Mouse (Mus musculus): ENCODE data around the gene Mbtps1. TPM values are rescaled to one million over a fixed set of nuclear protein-coding genes. Genes with fewer than 3 reads are reported as not detected.

The Mbtps1 gene
- total and polyA plus RNA-seq, 3 experiments, result 33.1 to 59.9 TPM; not detected in 1

- Histone ChIP-seq H3K4me1 (ENCODE audit: control insufficient read depth in 1 of 2, insufficient read depth in 2 of 2, low read length in 2 of 2) (peaks cover 2 to 13% of the 10 kb centered on the region in 2 experiments; a peak in 3 of 4 replicates), H3K36me3 (ENCODE audit: control insufficient read depth in 1 of 2, insufficient read depth in 2 of 2, low read length in 2 of 2) (peaks cover 0 to 11% of the 10 kb centered on the region in 2 experiments; a peak in 3 of 4 replicates), H3K27ac (ENCODE audit: control insufficient read depth, low read depth, low read length) (no peak overlapping the region), H3K4me3 (ENCODE audit: control insufficient read depth in 1 of 2, insufficient read depth in 1 of 2, low read depth in 2 of 2, low read length in 2 of 2) (peak overlapping the region in 1 of 2 experiments; percentile 54; a peak in 2 of 4 replicates), H3K9ac (ENCODE audit: control insufficient read depth, low read depth, low read length, poor library complexity, severe bottlenecking) (peak overlapping the region; percentile 79), H3K27me3 (ENCODE audit: control insufficient read depth in 1 of 2, insufficient read depth in 2 of 2, low read length in 2 of 2) (no peaks in the 10 kb centered on the region), H3K79me2 (ENCODE audit: control insufficient read depth, insufficient read depth, low read length, poor library complexity) (peaks cover 37% of the 10 kb centered on the region), H3K9me3 (replicated peaks; ENCODE audit: insufficient read depth, low read length) (no peaks in the 10 kb centered on the region)
- TF ChIP-seq RAD21 (IDR thresholded peaks at IDR 0.05; ENCODE audit: low read depth, low read length), result no peak
- no peak for TF ChIP-seq MAX (IDR thresholded peaks at IDR 0.05; ENCODE audit: low read length)
- no peak for TF ChIP-seq CHD2 (IDR thresholded peaks at IDR 0.05; ENCODE audit: low read length)
- TF ChIP-seq HCFC1 (IDR thresholded peaks at IDR 0.05; ENCODE audit: low read depth, low read length), result no peak
- no peak for TF ChIP-seq MYC (IDR thresholded peaks at IDR 0.05; ENCODE audit: low read depth, low read length)
- TF ChIP-seq GATA1 (IDR thresholded peaks at IDR 0.05; ENCODE audit: low read depth, low read length), result no peak
- TF ChIP-seq ELF1 (IDR thresholded peaks at IDR 0.05; ENCODE audit: low read depth, low read length), result no peak
- no peak for TF ChIP-seq POLR2AphosphoS2 (IDR thresholded peaks at IDR 0.05; ENCODE audit: low read length)
- TF ChIP-seq MYB (IDR thresholded peaks at IDR 0.05; ENCODE audit: low read depth, low read length), result no peak
- no peak for TF ChIP-seq MAZ (IDR thresholded peaks at IDR 0.05; ENCODE audit: low read depth, low read length)
- no peak for TF ChIP-seq POLR2A (IDR thresholded peaks at IDR 0.05; ENCODE audit: control insufficient read depth in 1 of 2, insufficient read depth in 1 of 2, low read depth in 1 of 2, low read length in 2 of 2, poor library complexity in 1 of 2)
- no peak for TF ChIP-seq MXI1 (IDR thresholded peaks at IDR 0.05; ENCODE audit: low read depth, low read length)
- no peak for TF ChIP-seq NELFE (IDR thresholded peaks at IDR 0.05; ENCODE audit: low read depth, low read length)
- no peak for TF ChIP-seq RCOR1 (IDR thresholded peaks at IDR 0.05; ENCODE audit: low read depth, low read length)
- TF ChIP-seq SIN3A (IDR thresholded peaks at IDR 0.05; ENCODE audit: low read length), result no peak
- TF ChIP-seq MEF2A (IDR thresholded peaks at IDR 0.05; ENCODE audit: extremely low read depth, insufficient replicate concordance, low read depth, low read length, poor library complexity, severe bottlenecking), result no peak
- TF ChIP-seq NRF1 (IDR thresholded peaks at IDR 0.05; ENCODE audit: insufficient read depth, low read depth, low read length, poor library complexity, severe bottlenecking), result no peak
- TF ChIP-seq ZMIZ1 (IDR thresholded peaks at IDR 0.05; ENCODE audit: low read depth, low read length), result no peak
- no peak for TF ChIP-seq SMC3 (IDR thresholded peaks at IDR 0.05; ENCODE audit: low read depth, low read length)
- no peak for DNase-seq (ENCODE audit: low read depth, low spot score)
Measured at GRCm38 (mm10) chr8:119559402-119559720, 826 bp upstream of the Mbtps1 start.

- TF ChIP-seq UBTF (IDR thresholded peaks at IDR 0.05; ENCODE audit: borderline replicate concordance, insufficient read depth, low read depth, low read length) (0 out of 2 replicates have a peak, but pooled peaks have one; percentile 19), MXI1 (IDR thresholded peaks at IDR 0.05; ENCODE audit: low read depth, low read length) (no peak; the same call in 1 of the 2 replicates), USF1 (IDR thresholded peaks at IDR 0.05; ENCODE audit: low read depth, low read length) (no peak), ZKSCAN1 (IDR thresholded peaks at IDR 0.05; ENCODE audit: low read depth, low read length) (no peak), SIN3A (IDR thresholded peaks at IDR 0.05; ENCODE audit: low read length) (peak; percentile 83; the same call in 1 of the 2 replicates), HCFC1 (IDR thresholded peaks at IDR 0.05; ENCODE audit: low read depth, low read length) (no peak), SMC3 (IDR thresholded peaks at IDR 0.05; ENCODE audit: low read depth, low read length) (no peak), POLR2A (IDR thresholded peaks at IDR 0.05; ENCODE audit: control insufficient read depth in 1 of 2, insufficient read depth in 1 of 2, low read depth in 1 of 2, low read length in 2 of 2, poor library complexity in 1 of 2) (no peak; a peak in 1 of 4 replicates), TBP (IDR thresholded peaks at IDR 0.05; ENCODE audit: low read depth, low read length) (no peak), CHD2 (IDR thresholded peaks at IDR 0.05; ENCODE audit: low read length) (no peak), NRF1 (IDR thresholded peaks at IDR 0.05; ENCODE audit: insufficient read depth, low read depth, low read length, poor library complexity, severe bottlenecking) (peak; percentile 80), CHD1 (IDR thresholded peaks at IDR 0.05; ENCODE audit: low read depth, low read length) (no peak; the same call in 1 of the 2 replicates), TCF12 (IDR thresholded peaks at IDR 0.05; ENCODE audit: low read depth, low read length) (no peak; the same call in 1 of the 2 replicates), MYC (IDR thresholded peaks at IDR 0.05; ENCODE audit: low read depth, low read length) (peak; percentile 34; the same call in 1 of the 2 replicates), MYB (IDR thresholded peaks at IDR 0.05; ENCODE audit: low read depth, low read length) (no peak), EP300 (IDR thresholded peaks at IDR 0.05; ENCODE audit: low read depth in 1 of 2, low read length in 2 of 2) (no peak), ZC3H11A (IDR thresholded peaks at IDR 0.05; ENCODE audit: low read depth, low read length) (no peak), MAFK (IDR thresholded peaks at IDR 0.05; ENCODE audit: borderline replicate concordance, low read depth, low read length) (no peak)
- peak overlapping the region; percentile 59 for H3K27ac ChIP-seq (ENCODE audit: control insufficient read depth, low read depth, low read length)
- peaks cover 48% of the 10 kb centered on the region for H3K79me2 ChIP-seq (ENCODE audit: control insufficient read depth, insufficient read depth, low read length, poor library complexity)
- no peaks in the 10 kb centered on the region for H3K27me3 ChIP-seq (ENCODE audit: control insufficient read depth in 1 of 2, insufficient read depth in 2 of 2, low read length in 2 of 2)
- peak; percentile 84 for DNase-seq (ENCODE audit: low read depth, low spot score)
- no peaks in the 10 kb centered on the region for H3K9me3 ChIP-seq (replicated peaks; ENCODE audit: insufficient read depth, low read length)
- peaks cover 2 to 13% of the 10 kb centered on the region in 2 experiments; a peak in 3 of 4 replicates for H3K4me1 ChIP-seq (ENCODE audit: control insufficient read depth in 1 of 2, insufficient read depth in 2 of 2, low read length in 2 of 2)
- peak overlapping the region; percentile 91 for H3K9ac ChIP-seq (ENCODE audit: control insufficient read depth, low read depth, low read length, poor library complexity, severe bottlenecking)
- peaks cover 0 to 11% of the 10 kb centered on the region in 2 experiments for H3K36me3 ChIP-seq (ENCODE audit: control insufficient read depth in 1 of 2, insufficient read depth in 2 of 2, low read length in 2 of 2)
- peak overlapping the region; percentile 66 to 67 for H3K4me3 ChIP-seq (ENCODE audit: control insufficient read depth in 1 of 2, insufficient read depth in 1 of 2, low read depth in 2 of 2, low read length in 2 of 2)
Measured at GRCm38 (mm10) chr8:119557821-119558602, 523 bp downstream of the Mbtps1 start.

Measured in MEL (cell line).